Mouse (Mus musculus) MEL (cell line): ENCODE data around the gene Sapcd2. TPM values are rescaled to one million over a fixed set of nuclear protein-coding genes. Genes with fewer than 3 reads are reported as not detected.

Source experiments
- DNase-seq: peaks from one replicate; pipeline ENCODE4 v3.0.0; 2011; ENCODE audit warnings: low read depth, low spot score
- H3K27ac ChIP-seq: 2 replicates; pipeline ENCODE4 v1.5.1; 2012; ENCODE audit warnings: low read depth, mild to moderate bottlenecking, control low read depth, low read length, moderate library complexity; ENCODE audit not compliant: control insufficient read depth
- H3K27me3 ChIP-seq, 2 experiments: fragments of 150-350 bp in 1 of 2; sonication (generic) in 1 of 2; 2 replicates each; pipeline ENCODE4 v1.6.1; 2012; ENCODE audit warnings: low read length in 2 of 2, mild to moderate bottlenecking in 2 of 2, improper control_type of control experiment in 1 of 2, moderate library complexity in 1 of 2; ENCODE audit not compliant: insufficient read depth in 2 of 2, control insufficient read depth in 1 of 2
- H3K36me3 ChIP-seq, 2 experiments: 2 replicates each; pipeline ENCODE4 v1.6.1; 2012 to 2014; ENCODE audit warnings: low read length in 2 of 2, improper control_type of control experiment in 1 of 2, inconsistent platforms in 1 of 2, mild to moderate bottlenecking in 1 of 2; ENCODE audit not compliant: insufficient read depth in 2 of 2, control insufficient read depth in 1 of 2
- H3K4me1 ChIP-seq, 2 experiments: fragments of 150-350 bp in 1 of 2; sonication (generic) in 1 of 2; 2 replicates each; pipeline ENCODE4 v1.6.1; 2012; ENCODE audit warnings: low read length in 2 of 2, improper control_type of control experiment in 1 of 2, mild to moderate bottlenecking in 1 of 2; ENCODE audit not compliant: insufficient read depth in 2 of 2, control insufficient read depth in 1 of 2
- H3K4me3 ChIP-seq, 2 experiments: fragments of 150-350 bp in 1 of 2; sonication (generic) in 1 of 2; 2 replicates each; pipeline ENCODE4 v1.5.1; 2012; ENCODE audit warnings: low read depth in 2 of 2, low read length in 2 of 2, mild to moderate bottlenecking in 2 of 2, moderate library complexity in 2 of 2, control low read depth in 1 of 2, improper control_type of control experiment in 1 of 2; ENCODE audit not compliant: control insufficient read depth in 1 of 2, insufficient read depth in 1 of 2
- H3K79me2 ChIP-seq: 2 replicates; pipeline ENCODE4 v1.6.1; 2012; ENCODE audit warnings: mild to moderate bottlenecking, low read length, moderate library complexity; ENCODE audit not compliant: control insufficient read depth, poor library complexity, insufficient read depth
- H3K9ac ChIP-seq: 2 replicates; pipeline ENCODE4 v1.6.1; 2012; ENCODE audit warnings: low read depth, mild to moderate bottlenecking, control low read depth, low read length, moderate library complexity; ENCODE audit not compliant: control insufficient read depth, poor library complexity, severe bottlenecking
- H3K9me3 ChIP-seq: fragments of 150-350 bp; sonication (generic); replicated peaks from 2 replicates; pipeline ENCODE4 v1.6.1; 2012; ENCODE audit warnings: mild to moderate bottlenecking, low read length, improper control_type of control experiment, moderate library complexity; ENCODE audit not compliant: insufficient read depth
- CHD2 ChIP-seq: IDR thresholded peaks from 2 replicates; pipeline ENCODE4 v1.6.1; 2011; ENCODE audit warnings: low read length, improper control_type of control experiment
- E2F4 ChIP-seq: IDR thresholded peaks from 2 replicates; pipeline ENCODE4 v1.6.1; 2011; ENCODE audit warnings: low read depth, low read length, improper control_type of control experiment, borderline replicate concordance
- ETS1 ChIP-seq: IDR thresholded peaks from 2 replicates; pipeline ENCODE4 v1.6.1; 2012; ENCODE audit warnings: low read depth, mild to moderate bottlenecking, inconsistent platforms, low read length, improper control_type of control experiment, moderate library complexity
- GATA1 ChIP-seq: IDR thresholded peaks from 2 replicates; pipeline ENCODE4 v1.6.1; 2011; ENCODE audit warnings: low read depth, low read length, improper control_type of control experiment
- HCFC1 ChIP-seq: IDR thresholded peaks from 2 replicates; pipeline ENCODE4 v1.6.1; 2012; ENCODE audit warnings: low read depth, mild to moderate bottlenecking, inconsistent platforms, low read length, improper control_type of control experiment, moderate library complexity
- JUND ChIP-seq: IDR thresholded peaks from 2 replicates; pipeline ENCODE4 v1.6.1; 2011; ENCODE audit warnings: low read depth, mild to moderate bottlenecking, improper control_type of control experiment, low read length
- KAT2A ChIP-seq: conservative IDR thresholded peaks from 2 replicates; pipeline ENCODE4 v1.6.1; 2012; ENCODE audit warnings: low read depth, low read length, improper control_type of control experiment, inconsistent platforms
- MAX ChIP-seq: IDR thresholded peaks from 2 replicates; pipeline ENCODE4 v1.6.1; 2011; ENCODE audit warnings: low read length, improper control_type of control experiment
- MAZ ChIP-seq: IDR thresholded peaks from 2 replicates; pipeline ENCODE4 v1.6.1; 2012; ENCODE audit warnings: low read depth, mild to moderate bottlenecking, inconsistent platforms, low read length, improper control_type of control experiment
- MEF2A ChIP-seq: IDR thresholded peaks from 2 replicates; pipeline ENCODE4 v1.6.1; 2014; ENCODE audit warnings: low read depth, mild to moderate bottlenecking, inconsistent platforms, low read length, improper control_type of control experiment; ENCODE audit not compliant: poor library complexity, insufficient replicate concordance, severe bottlenecking; ENCODE audit errors: extremely low read depth
- MYC ChIP-seq: IDR thresholded peaks from 2 replicates; pipeline ENCODE4 v1.6.1; 2011; ENCODE audit warnings: low read depth, mild to moderate bottlenecking, low read length, improper control_type of control experiment, moderate library complexity
- NRF1 ChIP-seq: IDR thresholded peaks from 2 replicates; pipeline ENCODE4 v1.6.1; 2014; ENCODE audit warnings: low read depth, mild to moderate bottlenecking, inconsistent platforms, low read length, improper control_type of control experiment, moderate library complexity; ENCODE audit not compliant: poor library complexity, insufficient read depth, severe bottlenecking
- POLR2AphosphoS2 ChIP-seq: IDR thresholded peaks from 2 replicates; pipeline ENCODE4 v1.6.1; 2011; ENCODE audit warnings: low read length, improper control_type of control experiment
- POLR2AphosphoS5 ChIP-seq: IDR thresholded peaks from 2 replicates; pipeline ENCODE4 v1.6.1; 2012; ENCODE audit warnings: low read depth, borderline replicate concordance, mild to moderate bottlenecking, inconsistent platforms, low read length, moderate library complexity, mixed read lengths
- RCOR1 ChIP-seq: IDR thresholded peaks from 2 replicates; pipeline ENCODE4 v1.6.1; 2012; ENCODE audit warnings: low read depth, mild to moderate bottlenecking, inconsistent platforms, low read length, improper control_type of control experiment
- SIN3A ChIP-seq: IDR thresholded peaks from 2 replicates; pipeline ENCODE4 v1.6.1; 2012; ENCODE audit warnings: low read length, improper control_type of control experiment, inconsistent platforms
- SMC3 ChIP-seq: IDR thresholded peaks from 2 replicates; pipeline ENCODE4 v1.6.1; 2011; ENCODE audit warnings: low read depth, low read length, improper control_type of control experiment
- TBP ChIP-seq: IDR thresholded peaks from 2 replicates; pipeline ENCODE4 v1.8.0; 2011; ENCODE audit warnings: low read depth, low read length, improper control_type of control experiment
- TCF12 ChIP-seq: IDR thresholded peaks from 2 replicates; pipeline ENCODE4 v1.6.1; 2014; ENCODE audit warnings: low read depth, mild to moderate bottlenecking, inconsistent platforms, low read length, improper control_type of control experiment, moderate library complexity
- USF1 ChIP-seq: IDR thresholded peaks from 2 replicates; pipeline ENCODE4 v1.6.1; 2014; ENCODE audit warnings: low read depth, mild to moderate bottlenecking, inconsistent platforms, low read length, improper control_type of control experiment, moderate library complexity
- USF2 ChIP-seq, 2 experiments: IDR thresholded peaks; 2 replicates each; pipeline ENCODE4 v1.6.1; 2011 to 2012; ENCODE audit warnings: improper control_type of control experiment in 2 of 2, low read length in 2 of 2, borderline replicate concordance in 1 of 2, inconsistent platforms in 1 of 2, low read depth in 1 of 2, mild to moderate bottlenecking in 1 of 2; ENCODE audit not compliant: insufficient read depth in 1 of 2
- ZC3H11A ChIP-seq: IDR thresholded peaks from 2 replicates; pipeline ENCODE4 v1.6.1; 2012; ENCODE audit warnings: low read depth, mild to moderate bottlenecking, inconsistent platforms, low read length, improper control_type of control experiment
- ZNF384 ChIP-seq: IDR thresholded peaks from 2 replicates; pipeline ENCODE4 v1.6.1; 2012; ENCODE audit warnings: low read depth, mild to moderate bottlenecking, inconsistent platforms, low read length, improper control_type of control experiment
- polyA plus RNA-seq, 2 experiments: library from polyadenylated mRNA; stranded (reverse) in 1 of 2; unstranded in 1 of 2; fragments of >175 nt in 1 of 2; fragments of >200 nt in 1 of 2; gene quantifications; 2 replicates each; pipeline versions ENCODE4 v1.2.1 to v1.2.4; 2012; ENCODE audit warnings: low replicate concordance in 2 of 2, low read depth in 1 of 2; ENCODE audit not compliant: insufficient read length in 2 of 2, insufficient read depth in 1 of 2, missing spikeins in 1 of 2
- total RNA-seq: library from RNA; depleted of rRNA; stranded (reverse); fragments of 300-350 nt; gene quantifications from 2 replicates; pipeline ENCODE4 v1.2.3, GENCODE M21; 2012

Sapcd2 gene
- total and polyA plus RNA-seq, 3 experiments, result 51.9 to 58.2 TPM; not detected in 1

GRCm38 (mm10) chr2:25332286-25333160, 39.6 kb upstream of the Sapcd2 start, which contains the start of gene Man1b1 (continued):
- TF ChIP-seq USF1 (peak; percentile 70), SIN3A (peak; percentile 98), KAT2A (peak; percentile 84), MAZ (no peak; the same call in 1 of the 2 replicates), ETS1 (peak; percentile 74; the same call in 1 of the 2 replicates), TCF12 (peak; percentile 66; the same call in 1 of the 2 replicates), JUND (no peak), CHD2 (no peak), SMC3 (no peak), MYC (peak; percentile 55; the same call in 1 of the 2 replicates), E2F4 (peak; percentile 71; the same call in 1 of the 2 replicates), GATA1 (peak; percentile 95), POLR2AphosphoS5 (peak; percentile 80; the same call in 1 of the 2 replicates), USF2 (IDR thresholded peaks at IDR 0.05; ENCODE audit: borderline replicate concordance in 1 of 2, insufficient read depth in 1 of 2, low read depth in 1 of 2, low read length in 2 of 2) (no peak), POLR2AphosphoS2 (peak; percentile 46; the same call in 1 of the 2 replicates), TBP (peak; percentile 53; the same call in 1 of the 2 replicates), HCFC1 (peak; percentile 97)

GRCm38 (mm10) chr2:25333569-25333968, 38.6 kb upstream of the Sapcd2 start:
- Histone ChIP-seq H3K79me2 (peaks cover 22% of the 10 kb centered on the region), H3K4me1 (peaks cover 3 to 15% of the 10 kb centered on the region in 2 experiments; a peak in 3 of 4 replicates), H3K9me3 (no peaks in the 10 kb centered on the region), H3K36me3 (peaks cover 8 to 15% of the 10 kb centered on the region in 2 experiments), H3K9ac (peak overlapping the region; percentile 86), H3K4me3 (peak overlapping the region; percentile 72 to 86), H3K27ac (no peak overlapping the region), H3K27me3 (no peaks in the 10 kb centered on the region)
- TF ChIP-seq ZNF384 (no peak), ZC3H11A (no peak), MEF2A (no peak), MAX (0 out of 2 replicates have a peak, but pooled peaks have one; percentile 24), RCOR1 (no peak), MAZ (no peak), NRF1 (no peak), POLR2AphosphoS2 (no peak), USF1 (peak; percentile 34; the same call in 1 of the 2 replicates)
- DNase-seq, result no peak
